Mouse (Mus musculus): ENCODE measurements at regions not wholly inside any gene's neighbourhood (a gene's known extent, or its start where the extent isn't known, plus 50 kb on each side); places are given as distances from the start of the nearest gene placed in this dataset.

DNA sequence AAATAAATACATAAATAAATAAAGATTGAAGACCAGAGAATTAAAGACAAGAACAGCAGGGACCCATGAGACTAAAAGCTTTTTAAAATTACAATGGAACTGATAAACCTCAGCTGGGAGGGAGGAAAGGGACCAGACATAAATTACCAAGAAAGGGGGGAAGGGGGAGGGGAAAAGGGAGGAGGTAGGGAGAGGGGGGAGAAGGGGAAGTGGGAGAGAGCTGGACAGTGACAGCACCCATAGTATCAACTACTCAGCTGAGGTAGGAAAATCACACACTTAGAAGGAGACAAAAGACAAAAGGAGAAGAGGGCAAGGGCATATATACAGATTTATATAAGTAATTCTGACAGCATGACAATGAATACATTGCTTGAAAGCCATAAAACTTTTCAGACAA, 626.4 kb upstream of the Adam5 start:
- H3K27ac ChIP-seq (ENCODE audit: insufficient read depth, low read depth) = no peak overlapping the region
- no peak for DNase-seq (ENCODE audit: extremely low read depth)
- H3K4me3 ChIP-seq (replicated peaks in 1 of 3; ENCODE audit: low read depth in 2 of 3, low read length in 2 of 3, poor library complexity in 1 of 3) = no peak overlapping the region
- dilution Hi-C loops (cut with MboI; ENCODE audit: extremely low pct_ligation_motif_present, extremely low pct_unique_long_range_greater_than_20kb, low sequenced_read_pairs) = no loop called here
- no peaks in the 10 kb centered on the region for H3K36me3 ChIP-seq (replicated peaks in 1 of 2; ENCODE audit: control insufficient read depth in 1 of 2, insufficient read depth in 1 of 2, low read length in 1 of 2)
- no peaks in the 10 kb centered on the region for H3K27me3 ChIP-seq (replicated peaks)
- no peak overlapping the region for H3K9ac ChIP-seq (ENCODE audit: insufficient read depth, low read depth)
- TF ChIP-seq ZKSCAN1 (IDR thresholded peaks at IDR 0.05; ENCODE audit: borderline replicate concordance, low read depth, low read length) = no peak
- TF ChIP-seq JUN (IDR thresholded peaks at IDR 0.05; ENCODE audit: insufficient read depth, low read depth, low read length) = no peak
- TF ChIP-seq E2F4 (IDR thresholded peaks at IDR 0.05; ENCODE audit: insufficient replicate concordance, low read depth, low read length) = no peak
- TF ChIP-seq TBP (conservative IDR thresholded peaks at IDR 0.05; ENCODE audit: low read depth, low read length) = no peak
- TF ChIP-seq EP300 (IDR thresholded peaks at IDR 0.05; ENCODE audit: low read length) = no peak
- no peak for TF ChIP-seq GABPA (IDR thresholded peaks at IDR 0.05; ENCODE audit: insufficient replicate concordance, low read depth, low read length)
- TF ChIP-seq RAD21 (IDR thresholded peaks at IDR 0.05; ENCODE audit: low read depth, low read length) = no peak
- no peak for TF ChIP-seq IRF4 (IDR thresholded peaks at IDR 0.05; ENCODE audit: low read depth, low read length)
- TF ChIP-seq CTCF (conservative IDR thresholded peaks at IDR 0.05 in 1 of 2, IDR thresholded peaks at IDR 0.05 in 1 of 2; ENCODE audit: low read depth in 2 of 2, low read length in 2 of 2) = no peak
- TF ChIP-seq MYC (IDR thresholded peaks at IDR 0.05; ENCODE audit: low read depth, low read length) = no peak
- TF ChIP-seq ZC3H11A (IDR thresholded peaks at IDR 0.05; ENCODE audit: low read depth, low read length) = no peak
- no peak for TF ChIP-seq USF2 (conservative IDR thresholded peaks at IDR 0.05; ENCODE audit: low read depth, low read length)
- no peak for TF ChIP-seq ZNF384 (IDR thresholded peaks at IDR 0.05; ENCODE audit: low read depth, low read length)
- TF ChIP-seq SIN3A (IDR thresholded peaks at IDR 0.05; ENCODE audit: low read length) = no peak
- no peak for TF ChIP-seq BHLHE40 (IDR thresholded peaks at IDR 0.05; ENCODE audit: low read depth, low read length)
- no peak for TF ChIP-seq NRF1 (IDR thresholded peaks at IDR 0.05; ENCODE audit: low read depth, low read length)
- TF ChIP-seq POLR2AphosphoS2 (IDR thresholded peaks at IDR 0.05; ENCODE audit: low read depth, low read length) = no peak
- TF ChIP-seq MEF2A (IDR thresholded peaks at IDR 0.05; ENCODE audit: borderline replicate concordance, low read depth, low read length) = no peak
- no peak overlapping the region for H3K4me2 ChIP-seq (ENCODE audit: insufficient read depth, low read depth, poor library complexity, severe bottlenecking)
- 0 out of 4 replicates have a peak, but pooled peaks cover 0 to 7% of the 10 kb centered on the region in 2 experiments for H3K4me1 ChIP-seq (ENCODE audit: control insufficient read depth in 1 of 2, insufficient read depth in 2 of 2)
- H3K9me3 ChIP-seq (replicated peaks; ENCODE audit: low read length) = no peaks in the 10 kb centered on the region
- H3K79me2 ChIP-seq (replicated peaks; ENCODE audit: control insufficient read depth, extremely low read depth, insufficient read depth, poor library complexity, severe bottlenecking) = no peaks in the 10 kb centered on the region
- in situ Hi-C loops (cut with MboI; ENCODE audit: low pct_ligation_motif_present, low pct_unique_long_range_greater_than_20kb, low sequenced_read_pairs) = no loop called here

DNA sequence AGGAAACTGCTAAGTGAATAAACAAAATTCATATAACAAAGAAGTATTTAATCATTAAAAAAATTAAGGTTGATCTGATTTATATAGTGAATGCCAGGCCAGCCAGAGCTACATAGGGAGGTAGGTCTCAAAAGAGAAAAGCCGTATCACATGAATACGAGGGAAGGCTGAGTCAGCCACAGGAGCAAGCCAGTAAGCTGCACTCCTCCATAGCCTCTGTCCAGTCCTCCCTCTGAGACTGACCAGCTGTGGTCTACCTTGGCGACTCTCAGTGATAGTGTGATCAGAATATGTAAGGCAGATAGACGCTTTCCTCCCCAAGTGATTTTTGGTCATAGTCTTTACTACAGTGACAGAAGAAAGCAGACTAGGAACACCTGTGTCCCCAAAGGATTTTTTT, 625.4 kb upstream of the Adam5 start:
- dilution Hi-C loops (cut with MboI; ENCODE audit: extremely low pct_ligation_motif_present, extremely low pct_unique_long_range_greater_than_20kb, low sequenced_read_pairs) (no loop called here), in situ Hi-C loops (cut with MboI; ENCODE audit: low pct_ligation_motif_present, low pct_unique_long_range_greater_than_20kb, low sequenced_read_pairs) (no loop called here)

More for the DNA sequence above, 625.4 kb upstream of the Adam5 start:
- peaks cover 4% of the 10 kb centered on the region for H3K27me3 ChIP-seq (replicated peaks)
- no peak overlapping the region for H3K27ac ChIP-seq (ENCODE audit: insufficient read depth, low read depth)
- no peaks in the 10 kb centered on the region for H3K36me3 ChIP-seq (replicated peaks in 1 of 2; ENCODE audit: control insufficient read depth in 1 of 2, insufficient read depth in 1 of 2, low read length in 1 of 2)
- H3K9ac ChIP-seq (ENCODE audit: insufficient read depth, low read depth) = no peak overlapping the region
- no peak overlapping the region for H3K4me3 ChIP-seq (replicated peaks in 1 of 3; ENCODE audit: low read depth in 2 of 3, low read length in 2 of 3, poor library complexity in 1 of 3)
- no peaks in the 10 kb centered on the region for H3K79me2 ChIP-seq (replicated peaks; ENCODE audit: control insufficient read depth, extremely low read depth, insufficient read depth, poor library complexity, severe bottlenecking)
- no peak for DNase-seq (ENCODE audit: extremely low read depth)
- H3K9me3 ChIP-seq (replicated peaks; ENCODE audit: low read length) = no peaks in the 10 kb centered on the region
- no peak for TF ChIP-seq KAT2A (IDR thresholded peaks at IDR 0.05; ENCODE audit: insufficient replicate concordance, low read length)
- TF ChIP-seq MXI1 (IDR thresholded peaks at IDR 0.05; ENCODE audit: low read depth, low read length) = no peak
- no peak for TF ChIP-seq EP300 (IDR thresholded peaks at IDR 0.05; ENCODE audit: low read length)
- no peak for TF ChIP-seq MAX (IDR thresholded peaks at IDR 0.05; ENCODE audit: low read length)
- TF ChIP-seq E2F4 (IDR thresholded peaks at IDR 0.05; ENCODE audit: insufficient replicate concordance, low read depth, low read length) = no peak
- no peak for TF ChIP-seq SMC3 (IDR thresholded peaks at IDR 0.05; ENCODE audit: low read depth, low read length)
- no peak for TF ChIP-seq SIN3A (IDR thresholded peaks at IDR 0.05; ENCODE audit: low read length)
- TF ChIP-seq JUN (IDR thresholded peaks at IDR 0.05; ENCODE audit: insufficient read depth, low read depth, low read length) = no peak
- no peak for TF ChIP-seq POLR2AphosphoS2 (IDR thresholded peaks at IDR 0.05; ENCODE audit: low read depth, low read length)
- H3K4me1 ChIP-seq (ENCODE audit: control insufficient read depth in 1 of 2, insufficient read depth in 2 of 2) = 0 out of 4 replicates have a peak, but pooled peaks cover 0 to 7% of the 10 kb centered on the region in 2 experiments
- H3K4me2 ChIP-seq (ENCODE audit: insufficient read depth, low read depth, poor library complexity, severe bottlenecking) = no peak overlapping the region
